Mouse (Mus musculus): ENCODE data around the gene Hmcn2.

The Hmcn2 gene

GRCm38 (mm10) chr2:31304801-31305665, 9.2 kb upstream of the Hmcn2 start:
- no peak for DNase-seq (ENCODE audit: low spot score)

DNA sequence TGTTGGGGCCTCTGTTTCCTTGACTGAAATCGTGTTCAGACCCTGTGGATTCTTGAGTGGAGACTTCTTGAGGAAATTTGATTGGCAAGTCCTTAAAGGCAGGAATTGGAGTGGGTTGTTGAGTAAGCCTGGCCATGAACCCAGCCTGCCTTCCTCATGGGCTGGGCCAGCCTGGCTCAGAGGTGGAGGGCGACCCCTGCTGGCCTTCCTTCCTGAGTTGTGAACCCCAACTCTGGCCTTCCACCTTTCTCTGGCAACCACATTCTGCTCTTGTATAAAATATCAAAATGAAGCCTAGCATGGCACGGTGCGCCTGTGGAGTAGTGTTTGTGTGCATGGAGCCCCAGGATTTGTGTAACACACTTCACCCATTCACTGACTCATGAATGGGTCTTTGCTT, 8.5 kb upstream of the Hmcn2 start:
- no peak for DNase-seq (ENCODE audit: low spot score)

DNA sequence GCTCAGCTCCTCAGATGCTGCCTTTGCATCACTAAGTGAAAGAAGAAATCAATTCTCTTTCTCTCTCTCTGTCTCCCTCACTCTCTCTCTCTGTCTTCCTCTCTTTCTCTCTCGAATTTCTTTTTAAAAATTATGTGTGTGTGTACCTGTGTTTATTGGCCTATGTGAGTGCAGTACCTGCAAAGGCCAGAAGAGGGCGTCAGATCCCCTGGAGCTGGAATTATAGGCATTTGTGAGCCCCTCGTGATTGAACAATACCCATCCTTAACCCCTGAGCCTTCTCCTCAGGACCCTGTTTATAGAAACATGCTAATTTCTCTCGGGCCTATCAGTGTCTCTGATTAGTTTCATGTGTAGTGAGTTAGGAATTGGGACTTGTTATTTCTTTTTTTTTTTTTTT, 6.0 kb upstream of the Hmcn2 start:
- DNase-seq (ENCODE audit: low spot score) = no peak

DNA sequence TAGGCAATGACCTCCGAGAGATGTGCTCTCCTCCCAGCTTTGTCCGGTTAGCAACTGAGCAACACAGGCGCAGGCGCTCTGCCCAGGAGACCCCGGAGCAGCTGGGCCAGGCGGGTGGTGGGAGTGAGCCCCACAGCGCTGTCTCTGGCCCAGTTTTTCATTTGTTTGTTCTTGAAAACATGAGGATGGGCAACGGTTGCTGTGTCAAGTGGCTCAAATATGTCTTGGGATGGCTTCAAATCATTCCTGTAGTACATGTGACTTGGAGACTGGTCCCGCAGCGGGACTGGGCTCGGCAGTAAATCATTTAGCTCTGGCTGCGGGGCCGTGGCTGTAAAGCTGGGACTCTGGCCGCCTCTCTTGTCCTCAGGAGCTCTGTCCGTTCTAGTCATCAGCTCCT, 4.7 kb upstream of the Hmcn2 start:
- no peak for DNase-seq (ENCODE audit: low spot score)

- DNase-seq (ENCODE audit: low spot score) = no peak
Observed at GRCm38 (mm10) chr2:31318162-31318561, 3.9 kb downstream of the Hmcn2 start.

GRCm38 (mm10) chr2:31319200-31319599, 5.0 kb downstream of the Hmcn2 start:
- DNase-seq (ENCODE audit: low spot score) = no peak

DNA sequence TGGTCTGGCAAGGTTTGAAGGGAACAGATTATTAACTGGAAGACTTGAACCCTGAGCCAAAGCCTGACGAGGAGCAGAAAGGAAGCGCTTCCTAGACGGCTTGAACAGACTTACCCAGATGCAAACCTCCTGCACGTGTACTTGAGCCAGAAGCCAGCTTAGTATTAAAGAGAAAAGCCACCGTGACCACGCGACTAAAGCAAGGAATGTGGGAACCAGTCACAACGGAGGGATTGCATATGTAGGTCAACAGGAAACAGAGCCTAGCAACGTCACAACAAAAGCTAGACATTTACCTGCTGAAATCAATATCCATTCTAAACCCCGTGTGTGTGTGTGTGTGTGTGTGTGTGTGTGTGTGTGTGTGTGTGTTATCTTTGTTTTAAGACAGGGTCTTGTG, 13.0 kb downstream of the Hmcn2 start:
- DNase-seq (ENCODE audit: low spot score) = no peak

- DNase-seq (ENCODE audit: low spot score) = peak; percentile 20
Observed at GRCm38 (mm10) chr2:31337706-31338330, 23.6 kb downstream of the Hmcn2 start.

DNA sequence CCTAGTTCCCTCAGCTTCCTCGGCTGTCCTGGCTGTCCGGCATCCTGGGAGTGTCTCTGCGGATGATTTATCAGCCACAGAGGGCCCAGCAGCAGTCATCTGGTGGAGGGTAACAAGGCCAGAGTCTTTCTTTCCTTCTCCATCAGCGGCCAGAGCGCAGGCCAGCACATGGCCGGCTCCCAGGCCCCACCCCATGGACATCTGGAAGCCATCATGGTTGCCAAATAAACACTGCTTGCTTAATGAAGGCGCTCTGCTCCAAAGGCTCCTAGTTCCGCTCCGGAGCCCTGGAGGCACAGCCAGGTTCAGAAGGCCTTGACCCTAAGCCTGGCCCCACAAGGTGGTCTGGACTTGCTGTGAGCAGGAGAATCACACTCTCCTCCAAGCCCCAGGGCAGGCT, 25.6 kb downstream of the Hmcn2 start:
- peak; percentile 52 for DNase-seq (ENCODE audit: low spot score)

- no peak for DNase-seq (ENCODE audit: low spot score)
Observed at GRCm38 (mm10) chr2:31341726-31342535, 27.7 kb downstream of the Hmcn2 start.

DNA sequence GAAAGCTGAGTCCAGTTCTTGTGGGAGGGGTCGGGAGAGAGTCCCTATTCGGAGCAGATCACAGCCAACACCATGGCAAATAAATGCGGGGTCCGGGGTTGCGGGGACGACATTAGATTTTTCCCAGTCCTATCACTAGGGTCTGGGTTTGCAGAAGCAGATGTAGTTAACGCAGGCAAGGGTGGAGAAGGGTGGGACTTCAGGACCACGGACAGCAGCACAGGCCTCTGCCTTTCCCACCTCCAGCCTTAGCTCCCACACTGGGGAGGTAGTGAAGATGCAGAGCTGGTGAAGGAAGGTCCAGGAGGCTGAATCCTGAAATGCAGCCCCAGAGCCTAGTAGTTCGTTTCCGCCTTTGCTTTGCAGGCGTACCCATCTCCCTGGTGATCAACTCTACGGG, 31.9 kb downstream of the Hmcn2 start:
- DNase-seq (ENCODE audit: low spot score) = peak; percentile 30

GRCm38 (mm10) chr2:31348373-31348772, 34.2 kb downstream of the Hmcn2 start:
- no peak for DNase-seq (ENCODE audit: low spot score)

GRCm38 (mm10) chr2:31348850-31349249, 34.6 kb downstream of the Hmcn2 start:
- DNase-seq (ENCODE audit: low spot score) = no peak

GRCm38 (mm10) chr2:31356771-31357170, 42.6 kb downstream of the Hmcn2 start:
- no peak for DNase-seq (ENCODE audit: low spot score)

- DNase-seq (ENCODE audit: low spot score) = no peak
Observed at GRCm38 (mm10) chr2:31359316-31359715, 45.1 kb downstream of the Hmcn2 start.

GRCm38 (mm10) chr2:31367186-31367585, 53.0 kb downstream of the Hmcn2 start:
- DNase-seq (ENCODE audit: low spot score) = no peak

- no peak for DNase-seq (ENCODE audit: low spot score)
Observed at GRCm38 (mm10) chr2:31371396-31371795, 57.2 kb downstream of the Hmcn2 start.

GRCm38 (mm10) chr2:31372186-31372585, 58.0 kb downstream of the Hmcn2 start:
- DNase-seq (ENCODE audit: low spot score) = no peak

GRCm38 (mm10) chr2:31374415-31374814, 60.2 kb downstream of the Hmcn2 start:
- no peak for DNase-seq (ENCODE audit: low spot score)

DNA sequence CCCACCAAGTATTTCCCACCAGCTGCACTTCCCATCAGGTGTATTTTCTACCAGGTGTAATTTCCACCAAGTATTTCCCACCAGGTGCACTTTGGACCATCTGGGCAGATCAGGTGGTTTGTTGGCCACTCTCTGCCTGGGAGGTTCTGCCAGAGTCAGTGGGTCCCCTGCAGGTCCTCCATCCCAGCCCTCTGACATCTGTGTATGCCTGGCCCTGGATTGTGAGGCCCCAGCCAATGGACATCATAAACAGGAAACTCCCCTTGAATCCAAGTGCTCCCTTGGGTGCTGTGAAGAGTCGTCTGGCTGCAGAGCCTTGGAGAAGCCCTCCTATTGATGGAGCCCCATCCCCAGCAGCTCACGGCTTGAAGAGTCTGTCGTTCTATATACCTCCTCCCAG, 61.8 kb downstream of the Hmcn2 start:
- DNase-seq (ENCODE audit: low spot score) = no peak

GRCm38 (mm10) chr2:31377481-31377880, 63.3 kb downstream of the Hmcn2 start:
- no peak for DNase-seq (ENCODE audit: low spot score)

DNA sequence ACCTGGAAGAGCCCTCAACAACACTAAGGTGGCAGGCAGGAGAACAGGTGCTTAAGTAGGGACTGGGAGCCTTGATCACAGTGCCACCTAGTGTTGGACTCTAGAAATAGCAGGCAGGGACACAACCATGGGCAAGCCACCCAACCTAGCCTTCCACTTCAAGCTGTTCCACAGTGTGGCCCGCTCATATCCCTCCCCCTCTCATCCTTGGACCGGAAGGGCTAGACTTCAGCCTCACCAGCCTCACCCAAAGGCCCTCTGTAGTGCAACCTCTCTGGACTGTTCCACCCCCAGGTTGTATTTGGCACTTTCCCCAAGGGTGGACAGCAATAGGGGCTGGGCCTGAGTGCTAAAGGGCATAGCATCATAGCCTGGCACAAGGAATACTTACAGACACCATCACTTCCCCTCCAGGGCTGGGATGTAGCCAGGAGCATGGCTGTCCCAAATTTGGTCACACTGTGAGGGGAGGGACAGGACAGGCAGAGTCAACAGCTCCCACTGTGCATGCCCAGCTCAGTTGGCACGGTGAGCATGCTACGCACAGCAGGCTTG, 67.2 kb downstream of the Hmcn2 start:
- DNase-seq (ENCODE audit: low spot score) = peak; percentile 19

All from urinary bladder, postnatal 25 days (tissue).